Mouse (Mus musculus) ovary, adult 18-20 months (tissue): ENCODE results near the gene Trim72.

Experiments
- DNase-seq: peaks from one replicate; pipeline ENCODE4 v3.0.0; 2022; ENCODE audit warnings: low spot score, mixed read lengths

The Trim72 gene

DNA sequence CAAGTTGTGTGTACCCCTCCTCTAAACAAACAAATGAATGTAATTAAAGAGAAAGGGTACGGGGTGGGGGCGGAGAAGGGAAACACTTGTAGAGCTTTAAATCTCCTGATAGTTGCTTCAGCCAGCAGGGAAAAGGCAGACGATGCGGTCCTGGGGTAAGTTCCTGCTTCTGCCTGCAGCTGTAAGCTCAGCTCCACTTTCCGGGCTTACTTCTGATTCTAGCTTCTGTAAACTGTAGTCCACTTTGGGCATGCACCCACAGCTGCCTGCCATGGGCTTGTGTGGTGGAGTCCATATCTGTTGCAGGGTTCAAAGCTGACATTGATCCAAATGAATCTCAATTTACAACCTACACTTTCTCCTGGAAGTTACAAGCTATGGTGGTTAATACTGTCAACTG lies 49.3 kb downstream of the Trim72 start:
- DNase-seq, result no peak

DNA sequence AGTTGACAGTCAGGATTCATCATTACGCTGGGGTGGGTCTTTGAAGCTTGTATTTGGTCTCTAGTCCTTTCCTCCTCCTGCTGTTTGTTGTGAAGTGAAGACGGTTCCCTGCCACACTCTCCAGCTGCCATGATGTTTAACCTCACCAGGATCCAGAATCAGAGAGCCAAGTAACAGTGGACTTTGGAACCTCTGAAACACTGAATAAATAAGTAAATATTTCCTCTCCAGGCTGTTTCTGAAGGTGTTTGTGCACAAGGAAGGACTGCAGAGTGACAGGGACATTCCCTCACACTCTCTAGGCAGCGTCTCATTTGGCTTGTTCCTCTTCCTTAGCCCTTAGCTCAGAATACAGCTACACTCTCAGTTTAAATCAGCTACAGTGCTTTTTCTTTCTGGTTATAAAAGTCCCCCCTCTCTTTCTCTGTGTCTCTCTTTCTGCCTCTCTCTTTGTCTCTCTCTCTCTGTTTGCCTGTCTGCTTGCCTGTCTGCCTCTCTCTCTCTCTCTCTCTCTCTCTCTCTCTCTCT lies 53.2 kb downstream of the Trim72 start:
- no peak for DNase-seq

DNA sequence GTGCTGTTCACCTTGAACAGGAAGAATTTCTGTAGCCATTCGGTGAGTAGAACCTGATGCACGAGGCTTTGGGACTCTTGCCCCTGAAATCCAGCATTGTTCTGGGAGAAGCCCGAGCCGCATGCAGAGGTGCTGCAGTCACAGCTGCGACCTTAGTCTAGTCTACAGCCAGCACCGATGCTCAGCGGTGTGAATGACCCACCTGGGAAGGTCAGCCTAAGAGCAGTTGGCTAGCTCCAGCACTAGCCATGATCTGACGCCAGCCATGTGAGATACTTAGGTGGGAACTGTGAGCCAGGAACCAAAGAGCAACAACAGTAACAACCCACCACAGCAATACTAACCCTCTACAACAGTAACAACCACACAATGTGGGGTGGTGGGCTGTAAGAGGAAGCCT lies 54.1 kb downstream of the Trim72 start:
- no peak for DNase-seq

GRCm38 (mm10) chr7:128058576-128058975 lies 54.8 kb downstream of the Trim72 start:
- no peak for DNase-seq

GRCm38 (mm10) chr7:128059091-128059490 lies 55.3 kb downstream of the Trim72 start:
- no peak for DNase-seq
